16 mouse cellular contexts compared by ENCODE assay signal in genomic region chr11:33860905-33861582, GRCm38 (mm10).
DNase-seq lines count a peak whose midpoint lies in the region; ATAC-seq and TF ChIP-seq lines count a peak whose summit lies in the region.
"Had no signal": no experiment of that assay in that cellular context is flagged by ENCODE, and none has a peak within 500 bp of the region (broad histone marks: within the 10 kb centered on the region; RNA-seq: fewer than 3 reads in every experiment).

No protein-coding gene starts in this region.

- no peak overlapping the region for H3K27ac ChIP-seq in forebrain, embryonic 16.5 days (ENCODE audit: low read length)
- H3K27ac ChIP-seq in forebrain, embryonic 12.5 days = no peak overlapping the region
- H3K27ac ChIP-seq: hindbrain, embryonic 10.5 days; intestine, embryonic 15.5 days; layer of hippocampus, adult 2 months; neural tube, embryonic 13.5 days had no signal

- WGBS in forebrain, embryonic 16.5 days = 51% methylated on average over 4 of the region's 4 CpGs
- WGBS in forebrain, embryonic 12.5 days = 75% methylated on average over 4 of the region's 4 CpGs

- H3K4me2 ChIP-seq in forebrain, embryonic 16.5 days (ENCODE audit: low read length) = no peak overlapping the region
- H3K4me2 ChIP-seq in forebrain, embryonic 12.5 days = no peak overlapping the region
- H3K4me2 ChIP-seq: intestine, embryonic 15.5 days; liver, embryonic 11.5 days; neural tube, embryonic 13.5 days had no signal

- H3K9ac ChIP-seq in forebrain, embryonic 16.5 days (replicated peaks; ENCODE audit: low read depth, low read length) = no peak overlapping the region
- H3K9ac ChIP-seq in forebrain, embryonic 12.5 days = no peak overlapping the region
- H3K9ac ChIP-seq: intestine, embryonic 15.5 days; neural tube, embryonic 13.5 days had no signal

- H3K27me3 ChIP-seq in forebrain, embryonic 16.5 days (replicated peaks; ENCODE audit: control insufficient read depth, insufficient read depth, low read length) = no peaks in the 10 kb centered on the region
- no peaks in the 10 kb centered on the region for H3K27me3 ChIP-seq in forebrain, embryonic 12.5 days
- no peaks in the 10 kb centered on the region for H3K27me3 ChIP-seq in Patski
- H3K27me3 ChIP-seq: intestine, embryonic 15.5 days; neural tube, embryonic 13.5 days had no signal

- POLR2A ChIA-PET in Patski (lab: Charles Lee) = no interaction called here

- no peaks in the 10 kb centered on the region for H3K4me1 ChIP-seq in forebrain, embryonic 16.5 days (replicated peaks; ENCODE audit: control insufficient read depth, insufficient read depth, low read length)
- H3K4me1 ChIP-seq in forebrain, embryonic 12.5 days = no peaks in the 10 kb centered on the region
- H3K4me1 ChIP-seq: neural tube, embryonic 13.5 days had no signal

- in situ Hi-C loops in Patski (cut with MboI; ENCODE audit: low pct_unique_long_range_greater_than_20kb) = no loop called here

- CTCF ChIA-PET in Patski (lab: Charles Lee) = interaction anchor here (0.8 to 2.0 kb wide), 3 partner anchors 9 to 27 kb away, joined by 3 to 9 read pairs (median 3); no protein-coding TSS in a partner anchor

- no peaks in the 10 kb centered on the region for H3K9me3 ChIP-seq in forebrain, embryonic 16.5 days (ENCODE audit: control insufficient read depth, low read length)
- no peaks in the 10 kb centered on the region for H3K9me3 ChIP-seq in forebrain, embryonic 12.5 days
- H3K9me3 ChIP-seq: hindbrain, embryonic 10.5 days; intestine, embryonic 15.5 days; neural tube, embryonic 13.5 days had no signal

- ATAC-seq in forebrain, embryonic 16.5 days = 0 out of 2 replicates have a peak, but pooled peaks have one; percentile 45
- no peak for ATAC-seq in forebrain, embryonic 12.5 days (ENCODE audit: low FRiP score)
- peak; percentile 83 for ATAC-seq in Patski
- ATAC-seq: intestine, embryonic 15.5 days had no signal

- intact Hi-C loops in heart, postnatal 10 days (cut with DNase I) = no loop called here

- peak; percentile 30 for DNase-seq in kidney, postnatal 14 days
- DNase-seq in kidney, adult 8-10 months = no peak
- peak; percentile 41 for DNase-seq in Patski (ENCODE audit: low read depth, low spot score)
- peak; percentile 14 to 18 for DNase-seq in heart, postnatal 10 days
- no peak for DNase-seq in ovary, postnatal 10 days (ENCODE audit: low spot score)
- no peak for DNase-seq in layer of hippocampus, adult 18-20 months (ENCODE audit: low spot score in 2 of 2)
- DNase-seq: adrenal gland, adult 2 months; cerebellum, adult 8-10 months; thymus, adult 18-20 months had no signal

- H3K4me3 ChIP-seq in forebrain, embryonic 16.5 days (replicated peaks; ENCODE audit: low read length) = no peak overlapping the region
- no peak overlapping the region for H3K4me3 ChIP-seq in forebrain, embryonic 12.5 days (replicated peaks)
- H3K4me3 ChIP-seq: hindbrain, embryonic 10.5 days; intestine, embryonic 15.5 days; layer of hippocampus, adult 2 months; neural tube, embryonic 13.5 days had no signal

- no peaks in the 10 kb centered on the region for H3K36me3 ChIP-seq in forebrain, embryonic 16.5 days (ENCODE audit: control insufficient read depth, insufficient read depth)
- H3K36me3 ChIP-seq in forebrain, embryonic 12.5 days (replicated peaks) = no peaks in the 10 kb centered on the region
- H3K36me3 ChIP-seq: hindbrain, embryonic 10.5 days; intestine, embryonic 15.5 days; neural tube, embryonic 13.5 days had no signal

- TF ChIP-seq CTCF in Patski (IDR thresholded peaks at IDR 0.05) = no peak

Comparison
In these comparisons a context has a peak if more than half of its experiments do, and no peak if none do; other contexts are left out.
1. DNase-seq: peak in kidney, postnatal 14 days (single experiment), Patski (single experiment) and heart, postnatal 10 days (2 of 2); none in kidney, adult 8-10 months (0 of 2), ovary, postnatal 10 days (single experiment) and layer of hippocampus, adult 18-20 months (0 of 2).